Mouse (Mus musculus) induced T-regulatory cell, adult 2 months (primary cell): ENCODE measurements around the gene Cfap99.

Experiments used
- DNase-seq: peaks from one replicate; pipeline ENCODE4 v3.0.0-alpha.2; 2012; ENCODE audit warnings: low read depth

Cfap99 gene

GRCm38 (mm10) chr5:34334081-34334480 lies 45.7 kb downstream of the Cfap99 start:
- DNase-seq = peak; percentile 9

DNA sequence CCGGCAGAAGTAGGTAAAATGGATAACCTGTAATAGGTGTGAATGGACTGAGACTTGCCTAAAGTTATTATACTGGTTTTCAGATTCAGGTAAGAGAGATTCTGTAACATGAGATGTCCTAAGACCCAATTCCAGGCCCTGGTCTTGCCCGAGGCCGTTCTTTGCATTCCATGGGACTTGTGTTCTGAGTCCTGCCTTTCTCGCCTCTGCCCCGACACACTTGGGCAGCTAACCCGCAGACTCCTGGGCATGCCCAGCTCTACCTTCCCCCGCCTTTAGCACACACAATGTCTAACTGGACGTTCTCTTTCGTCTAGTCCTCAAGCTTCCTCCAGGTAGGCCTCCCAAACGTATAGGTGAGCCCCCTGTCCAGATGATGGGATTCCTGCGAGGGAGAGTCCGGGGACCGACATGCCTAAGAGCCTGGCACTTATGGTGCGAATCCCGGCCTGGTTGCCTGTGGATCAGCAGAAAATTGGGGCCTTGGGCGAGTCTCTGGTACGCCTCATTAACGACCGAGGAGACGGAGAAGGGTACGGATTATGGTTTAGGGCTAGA lies 47.2 kb downstream of the Cfap99 start:
- DNase-seq = no peak

DNA sequence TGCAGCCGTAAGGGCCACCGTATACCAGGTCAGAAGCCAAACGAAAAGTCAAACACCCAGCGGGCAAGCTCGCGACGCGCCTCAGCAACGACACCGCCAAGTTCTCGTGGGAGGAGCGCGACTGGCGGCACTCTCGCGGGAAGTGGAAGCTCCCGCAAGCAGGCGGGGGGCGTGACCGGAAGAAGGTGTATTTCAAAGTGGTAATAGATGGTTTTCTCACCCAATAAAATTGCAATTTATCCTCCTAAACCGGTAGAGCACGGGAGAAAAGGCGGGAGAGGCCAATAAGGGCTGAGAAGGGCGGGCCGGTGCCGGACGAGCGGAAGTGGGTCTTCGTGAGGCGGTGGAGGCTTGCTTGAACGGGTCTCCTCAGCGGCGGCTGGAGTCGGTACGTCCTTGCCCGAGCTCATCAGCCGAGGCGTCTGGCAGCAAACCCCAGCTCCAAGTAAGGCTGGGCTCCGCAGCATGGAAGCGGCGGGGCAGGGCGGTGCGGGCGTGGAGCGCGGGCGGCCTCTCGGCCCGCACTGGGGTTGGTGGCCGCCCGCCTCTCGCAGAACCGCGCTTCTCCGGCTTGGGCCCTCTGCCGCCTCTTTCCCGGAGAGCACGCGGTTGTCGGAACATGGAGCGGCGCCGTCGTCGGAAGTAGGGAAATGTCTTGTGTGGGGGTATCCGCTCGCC lies 47.8 kb downstream of the Cfap99 start, which contains the start of gene Rnf4:
Gene Rnf4 (plus strand): TSS at position 193 of the 678 bp plus-strand sequence.
- DNase-seq = peak; percentile 99

DNA sequence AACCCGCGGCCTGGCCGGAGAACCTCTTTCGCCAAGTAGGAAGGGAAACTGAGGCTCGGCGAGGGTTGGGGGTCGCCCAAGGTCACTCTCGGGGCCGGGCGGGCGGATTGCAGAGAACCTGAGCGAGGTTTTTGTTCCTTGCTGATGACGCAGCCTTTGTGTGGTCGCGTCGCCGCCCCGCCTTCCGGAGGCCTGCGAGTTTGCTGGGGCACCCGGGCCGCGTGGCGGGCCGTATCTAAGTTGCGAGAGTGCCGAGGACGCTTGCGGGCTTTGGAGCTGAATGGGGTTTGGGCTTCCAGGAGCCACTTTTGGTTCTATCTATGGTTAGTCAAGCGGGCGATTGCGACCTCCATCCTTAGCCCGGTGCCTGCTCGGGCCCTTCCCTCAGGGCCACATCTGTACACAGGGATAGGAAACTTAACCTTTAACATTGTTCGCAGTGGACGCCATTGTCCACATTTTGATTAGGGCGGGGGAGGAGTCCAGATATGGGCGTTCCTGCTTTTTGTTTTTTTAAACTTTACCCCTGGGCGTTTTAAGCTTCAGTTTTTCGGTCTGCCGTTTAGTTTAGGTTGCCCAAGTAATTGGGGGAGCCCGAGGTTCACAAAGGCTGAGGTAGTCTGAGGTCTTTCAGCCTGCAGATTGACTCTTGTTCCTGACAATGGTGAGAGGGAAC lies 48.5 kb downstream of the Cfap99 start:
- peak; percentile 88 for DNase-seq

DNA sequence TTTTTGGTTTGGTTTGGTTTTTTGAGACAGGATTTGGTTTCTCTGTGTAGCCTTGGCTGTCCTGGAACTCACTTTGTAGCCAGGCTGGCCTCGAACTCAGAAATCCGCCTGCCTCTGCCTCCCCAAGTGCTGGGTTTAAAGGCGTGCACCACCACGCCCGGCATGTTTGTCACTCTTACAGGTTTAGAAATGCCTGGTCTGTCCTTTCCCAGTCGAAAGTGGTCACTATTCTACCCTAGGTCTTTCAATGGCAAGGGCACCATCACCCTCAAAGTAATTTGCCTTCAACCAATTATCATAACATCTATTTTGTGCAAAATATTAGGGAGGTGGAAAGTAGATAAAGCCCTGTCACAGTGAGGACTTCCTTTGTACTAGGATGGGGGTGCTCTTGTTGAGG lies 51.8 kb downstream of the Cfap99 start:
- no peak for DNase-seq

DNA sequence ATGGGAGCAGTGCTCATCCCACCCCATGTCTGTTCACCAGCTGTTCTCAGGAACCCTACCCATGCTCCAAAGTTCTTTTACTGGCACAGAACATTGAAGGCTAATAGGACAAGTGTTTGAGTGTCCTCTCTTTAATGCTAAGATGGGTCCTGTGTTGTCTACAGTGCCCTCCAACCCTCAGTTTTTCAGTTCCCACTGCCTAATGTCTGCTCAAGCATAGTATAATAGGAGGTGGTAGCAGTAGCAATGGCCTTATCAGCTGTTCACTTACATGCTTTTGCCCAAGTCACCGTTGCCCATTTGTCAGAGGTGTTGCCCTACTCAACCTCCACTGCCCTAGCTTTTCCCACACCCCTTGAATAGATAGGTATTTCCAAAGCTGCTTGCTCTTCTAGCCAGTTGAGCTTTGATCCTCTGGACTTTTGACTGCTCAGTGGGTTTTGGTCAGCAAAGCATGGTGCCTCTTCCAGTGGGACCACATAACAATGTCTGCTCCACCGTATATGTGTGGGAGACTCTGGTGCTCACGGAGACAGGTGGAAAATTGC lies 63.8 kb downstream of the Cfap99 start:
- no peak for DNase-seq

GRCm38 (mm10) chr5:34360261-34360660 lies 71.9 kb downstream of the Cfap99 start:
- DNase-seq = no peak

GRCm38 (mm10) chr5:34363115-34363514 lies 74.7 kb downstream of the Cfap99 start:
- DNase-seq = no peak

DNA sequence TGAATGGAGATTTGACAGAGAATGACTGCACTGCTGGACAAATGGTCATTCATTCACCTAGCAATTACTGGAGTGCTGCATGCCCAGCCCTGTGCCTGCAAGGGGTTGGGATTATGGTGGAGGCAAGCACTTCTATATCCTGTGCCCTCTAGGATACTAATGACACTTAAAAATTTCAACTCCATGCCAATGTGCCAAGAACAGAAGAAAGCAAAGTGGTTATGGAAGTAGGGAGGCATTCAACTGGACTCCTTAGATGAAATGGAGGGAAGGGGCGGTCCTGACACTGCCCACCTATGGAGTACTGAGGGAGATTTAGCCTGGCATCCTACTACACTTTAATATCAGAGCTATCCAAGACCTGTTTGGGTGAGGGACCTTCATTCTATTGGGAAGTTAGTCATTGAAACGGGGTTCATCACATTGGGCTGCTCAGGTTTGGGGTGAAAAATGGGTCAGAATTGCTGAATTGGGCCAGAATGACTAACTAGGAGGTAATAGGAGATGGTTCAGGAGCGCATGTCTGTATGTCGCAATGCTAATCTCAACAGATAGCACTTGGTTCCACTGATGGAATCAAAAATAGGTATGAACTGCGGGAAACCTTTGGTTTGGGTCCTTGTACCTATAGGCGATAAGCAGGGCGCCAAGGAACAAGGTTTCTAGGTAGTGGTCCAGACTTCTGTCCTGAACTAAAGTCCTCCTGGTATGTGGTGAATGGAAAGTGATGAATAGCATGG lies 80.3 kb downstream of the Cfap99 start:
- no peak for DNase-seq

DNA sequence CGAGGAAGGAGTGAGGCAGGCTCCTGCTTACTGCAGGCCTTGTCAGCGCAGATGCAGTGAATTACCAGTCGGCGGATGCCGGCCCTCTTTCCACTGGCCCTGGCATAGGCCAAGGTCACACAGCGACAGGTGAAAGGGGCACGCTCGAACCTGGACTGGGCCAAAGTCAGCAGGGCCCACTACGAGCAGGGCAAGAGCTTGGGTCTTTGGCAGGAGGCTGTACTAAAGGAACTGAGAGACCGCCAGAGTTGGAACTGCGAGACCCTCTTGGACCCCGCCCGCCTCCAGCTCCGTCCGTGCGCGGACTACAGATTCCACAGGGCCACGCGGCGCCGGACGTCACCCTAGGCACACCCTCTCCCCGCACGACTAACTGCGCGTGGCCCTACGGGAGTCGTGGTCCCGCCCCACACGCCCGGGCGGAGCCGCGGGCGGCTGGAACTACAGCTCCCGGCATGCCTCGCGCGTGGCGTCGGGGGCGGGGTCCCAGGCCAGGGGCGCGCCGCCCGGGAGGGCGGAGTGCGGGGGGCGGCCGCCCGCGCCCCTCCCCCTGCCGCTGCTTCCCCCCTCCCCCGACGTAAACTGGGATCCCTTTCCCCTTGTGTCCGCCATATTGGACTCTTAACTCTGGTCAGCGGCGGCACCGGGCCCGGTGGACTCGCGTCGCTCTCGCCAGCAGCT lies 81.1 kb downstream of the Cfap99 start, which contains the start of gene Fam193a:
Gene Fam193a (plus strand): TSS at position 593 of the 681 bp plus-strand sequence.
- peak; percentile 96 for DNase-seq

- DNase-seq = peak; percentile 55
Observed at GRCm38 (mm10) chr5:34370022-34370823, 81.8 kb downstream of the Cfap99 start.

DNA sequence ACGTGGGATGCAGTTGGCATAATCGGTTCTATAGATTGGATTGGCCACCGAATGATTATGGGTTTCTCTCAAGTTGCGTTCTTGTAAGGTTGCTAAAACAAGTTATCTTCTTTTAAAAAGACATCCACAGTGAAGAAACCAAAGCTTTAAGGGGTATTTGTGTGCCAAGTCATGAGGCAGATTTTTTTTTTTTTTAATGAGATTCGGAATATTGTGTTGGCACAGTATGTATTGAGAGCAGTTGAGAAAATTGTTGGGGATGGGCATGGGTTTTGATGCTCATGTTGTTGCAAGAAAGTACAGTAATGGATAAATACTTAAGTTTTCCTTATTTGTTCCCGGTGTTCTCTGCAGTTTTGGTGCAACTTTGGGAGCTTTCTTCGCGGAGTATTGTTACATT lies 82.4 kb downstream of the Cfap99 start:
- DNase-seq = no peak

GRCm38 (mm10) chr5:34372141-34372540 lies 83.7 kb downstream of the Cfap99 start:
- DNase-seq = no peak

GRCm38 (mm10) chr5:34372541-34372940 lies 84.1 kb downstream of the Cfap99 start:
- DNase-seq = no peak
